ENCODE assay signal across 9 mouse cellular contexts in genomic region chr2:173413906-173414656, GRCm38 (mm10).
DNase-seq lines count a peak whose midpoint lies in the region; ATAC-seq and TF ChIP-seq lines count a peak whose summit lies in the region.
"Had no signal": no experiment of that assay in that cellular context is flagged by ENCODE, and none has a peak within 500 bp of the region (broad histone marks: within the 10 kb centered on the region; RNA-seq: fewer than 3 reads in every experiment).

No protein-coding gene starts in this region.

- H3K4me2 ChIP-seq in midbrain, embryonic 11.5 days: no peak overlapping the region
- no peak overlapping the region for H3K4me2 ChIP-seq in embryonic facial prominence, embryonic 11.5 days (ENCODE audit: low read depth, low read length)
- no peak overlapping the region for H3K4me2 ChIP-seq in heart, embryonic 12.5 days
- no peak overlapping the region for H3K4me2 ChIP-seq in kidney, postnatal 0 days (ENCODE audit: low read length)
- H3K4me2 ChIP-seq: liver, embryonic 15.5 days had no signal

- peaks cover 2% of the 10 kb centered on the region for H3K4me1 ChIP-seq in midbrain, embryonic 11.5 days (ENCODE audit: control insufficient read depth, insufficient read depth, low read length)
- H3K4me1 ChIP-seq in midbrain, embryonic 10.5 days: peaks cover 14% of the 10 kb centered on the region
- H3K4me1 ChIP-seq in embryonic facial prominence, embryonic 11.5 days (ENCODE audit: control insufficient read depth, insufficient read depth, low read length): peaks cover 4% of the 10 kb centered on the region; the same call in 1 of the 2 replicates
- peaks cover 7% of the 10 kb centered on the region for H3K4me1 ChIP-seq in heart, embryonic 12.5 days (replicated peaks)
- 0 out of 2 replicates have a peak, but pooled peaks cover 6% of the 10 kb centered on the region for H3K4me1 ChIP-seq in kidney, postnatal 0 days (replicated peaks; ENCODE audit: insufficient read depth, low read length)

- no peak overlapping the region for H3K9ac ChIP-seq in midbrain, embryonic 11.5 days (ENCODE audit: low read length)
- H3K9ac ChIP-seq in embryonic facial prominence, embryonic 11.5 days (replicated peaks; ENCODE audit: low read length): no peak overlapping the region; the same call in 1 of the 2 replicates
- no peak overlapping the region for H3K9ac ChIP-seq in heart, embryonic 12.5 days
- H3K9ac ChIP-seq in kidney, postnatal 0 days (ENCODE audit: low read depth, low read length): no peak overlapping the region
- H3K9ac ChIP-seq: liver, embryonic 15.5 days had no signal

- TF ChIP-seq CTCF in kidney, postnatal 0 days (IDR thresholded peaks at IDR 0.05; ENCODE audit: low read depth): no peak; the same call in 1 of the 2 replicates

- 0 out of 2 replicates have a peak, but pooled peaks have one; percentile 14 for ATAC-seq in midbrain, embryonic 11.5 days (ENCODE audit: low FRiP score)
- ATAC-seq in embryonic facial prominence, embryonic 11.5 days (replicated peaks; ENCODE audit: insufficient number of reproducible peaks, low FRiP score, low TSS enrichment, low read depth): no peak
- ATAC-seq in heart, embryonic 12.5 days (ENCODE audit: insufficient number of reproducible peaks, low FRiP score): 0 out of 2 replicates have a peak, but pooled peaks have one; percentile 27
- peak; percentile 80 for ATAC-seq in kidney, postnatal 0 days (replicated peaks; ENCODE audit: low FRiP score, low read depth)

- no peak overlapping the region for H3K4me3 ChIP-seq in midbrain, embryonic 11.5 days (ENCODE audit: low read depth, low read length)
- H3K4me3 ChIP-seq in midbrain, embryonic 10.5 days: no peak overlapping the region
- no peak overlapping the region for H3K4me3 ChIP-seq in embryonic facial prominence, embryonic 11.5 days (ENCODE audit: low read depth, low read length)
- no peak overlapping the region for H3K4me3 ChIP-seq in heart, embryonic 12.5 days
- no peak overlapping the region for H3K4me3 ChIP-seq in kidney, postnatal 0 days (replicated peaks; ENCODE audit: low read depth, low read length)
- H3K4me3 ChIP-seq: liver, embryonic 15.5 days had no signal

- H3K27me3 ChIP-seq in midbrain, embryonic 11.5 days (ENCODE audit: control insufficient read depth, insufficient read depth, low read length): no peaks in the 10 kb centered on the region
- no peaks in the 10 kb centered on the region for H3K27me3 ChIP-seq in midbrain, embryonic 10.5 days (ENCODE audit: low read depth, poor library complexity, severe bottlenecking)
- no peaks in the 10 kb centered on the region for H3K27me3 ChIP-seq in embryonic facial prominence, embryonic 11.5 days (ENCODE audit: control insufficient read depth, insufficient read depth, low read length)
- H3K27me3 ChIP-seq in heart, embryonic 12.5 days (replicated peaks): peaks cover 19% of the 10 kb centered on the region
- H3K27me3 ChIP-seq in kidney, postnatal 0 days (ENCODE audit: insufficient read depth, low read length): no peaks in the 10 kb centered on the region
- H3K27me3 ChIP-seq: liver, embryonic 15.5 days had no signal

- DNase-seq in midbrain, embryonic 11.5 days (ENCODE audit: low spot score, missing footprints): no peak
- no peak for DNase-seq in midbrain, embryonic 10.5 days (ENCODE audit: low spot score)
- peak; percentile 20 for DNase-seq in embryonic facial prominence, embryonic 11.5 days (ENCODE audit: low spot score)
- no peak for DNase-seq in kidney, postnatal 0 days (ENCODE audit: low spot score)
- DNase-seq in lung, postnatal 4 days: peak; percentile 68 to 85
- no peak for DNase-seq in embryo, embryonic 11 days
- no peak for DNase-seq in embryo, embryonic 9.5 days (ENCODE audit: extremely low spot score)

- 79% methylated on average over 18 of the region's 18 CpGs for whole genome bisulfite sequencing in midbrain, embryonic 11.5 days
- 87% methylated on average over 18 of the region's 18 CpGs for WGBS in midbrain, embryonic 10.5 days
- 60% methylated on average over 18 of the region's 18 CpGs for WGBS in embryonic facial prominence, embryonic 11.5 days
- WGBS in heart, embryonic 12.5 days: 82% methylated on average over 18 of the region's 18 CpGs
- 39% methylated on average over 18 of the region's 18 CpGs for WGBS in kidney, postnatal 0 days

- no peak overlapping the region for H3K27ac ChIP-seq in midbrain, embryonic 11.5 days (ENCODE audit: low read depth, low read length)
- no peak overlapping the region for H3K27ac ChIP-seq in midbrain, embryonic 10.5 days (replicated peaks)
- no peak overlapping the region for H3K27ac ChIP-seq in embryonic facial prominence, embryonic 11.5 days (replicated peaks; ENCODE audit: low read depth, low read length)
- no peak overlapping the region for H3K27ac ChIP-seq in heart, embryonic 12.5 days (ENCODE audit: poor library complexity, severe bottlenecking)
- H3K27ac ChIP-seq in kidney, postnatal 0 days: no peak overlapping the region
- H3K27ac ChIP-seq: liver, embryonic 15.5 days had no signal

- no peaks in the 10 kb centered on the region for H3K9me3 ChIP-seq in midbrain, embryonic 11.5 days (ENCODE audit: control insufficient read depth, low read length)
- H3K9me3 ChIP-seq in midbrain, embryonic 10.5 days (replicated peaks): no peaks in the 10 kb centered on the region
- H3K9me3 ChIP-seq in embryonic facial prominence, embryonic 11.5 days (replicated peaks; ENCODE audit: control insufficient read depth, low read length): no peaks in the 10 kb centered on the region
- H3K9me3 ChIP-seq in heart, embryonic 12.5 days (replicated peaks): no peaks in the 10 kb centered on the region
- H3K9me3 ChIP-seq in kidney, postnatal 0 days (replicated peaks; ENCODE audit: low read length): no peaks in the 10 kb centered on the region
- H3K9me3 ChIP-seq: liver, embryonic 15.5 days had no signal

- no peaks in the 10 kb centered on the region for H3K36me3 ChIP-seq in midbrain, embryonic 11.5 days (ENCODE audit: control insufficient read depth, insufficient read depth, low read length)
- H3K36me3 ChIP-seq in midbrain, embryonic 10.5 days: no peaks in the 10 kb centered on the region
- H3K36me3 ChIP-seq in embryonic facial prominence, embryonic 11.5 days (replicated peaks; ENCODE audit: control insufficient read depth, insufficient read depth, low read depth, low read length): no peaks in the 10 kb centered on the region
- H3K36me3 ChIP-seq in heart, embryonic 12.5 days: no peaks in the 10 kb centered on the region
- H3K36me3 ChIP-seq in kidney, postnatal 0 days (ENCODE audit: insufficient read depth, low read length): no peaks in the 10 kb centered on the region
- H3K36me3 ChIP-seq: liver, embryonic 15.5 days had no signal

Comparison
In these comparisons a context has a peak if more than half of its experiments do, and no peak if none do; other contexts are left out.
1. DNase-seq: peak in embryonic facial prominence, embryonic 11.5 days (single experiment) and lung, postnatal 4 days (2 of 2); none in midbrain, embryonic 11.5 days (single experiment), midbrain, embryonic 10.5 days (single experiment), kidney, postnatal 0 days (single experiment), embryo, embryonic 11 days (single experiment) and embryo, embryonic 9.5 days (single experiment).